Mouse (Mus musculus): ENCODE measurements around the gene Nphp4.
A peak's percentile ranks its signal among the peaks of the same experiment; 100 is the strongest.

Nphp4 gene

DNA sequence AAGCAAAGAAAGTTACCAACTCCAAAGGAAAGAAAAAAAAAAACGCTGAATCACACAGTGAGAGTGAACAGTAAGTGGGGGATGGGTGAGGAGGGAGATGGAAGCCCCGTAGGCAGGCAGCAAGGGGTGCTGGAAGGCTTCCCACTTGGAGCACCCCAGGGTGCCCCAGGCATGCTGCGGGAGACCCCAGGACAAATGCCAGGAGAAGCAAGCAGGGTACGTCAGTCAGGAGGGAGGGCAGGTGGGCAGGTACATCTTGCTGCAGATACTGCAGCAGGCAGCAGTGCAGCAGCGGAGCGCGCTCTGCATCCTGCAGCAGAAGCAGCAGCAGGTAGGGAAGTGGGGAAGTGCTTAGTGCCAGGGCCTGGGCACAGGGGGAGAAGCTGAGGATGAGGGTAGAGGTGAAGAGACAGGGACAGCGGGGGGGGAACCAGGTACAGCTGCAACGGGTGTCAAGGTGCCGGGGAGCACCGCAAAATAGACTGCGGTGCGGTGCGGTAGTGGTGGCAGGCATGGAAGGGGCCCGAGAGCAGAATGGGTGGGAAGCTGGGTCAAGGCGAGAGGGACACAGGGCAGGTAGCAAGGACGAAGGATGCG lies at the start of gene Nphp4:
Gene Nphp4, plus strand, starts transcription at position 280 of the 597 bp plus-strand sequence.
- DNase-seq (ENCODE audit: low spot score), result peak; percentile 7

DNA sequence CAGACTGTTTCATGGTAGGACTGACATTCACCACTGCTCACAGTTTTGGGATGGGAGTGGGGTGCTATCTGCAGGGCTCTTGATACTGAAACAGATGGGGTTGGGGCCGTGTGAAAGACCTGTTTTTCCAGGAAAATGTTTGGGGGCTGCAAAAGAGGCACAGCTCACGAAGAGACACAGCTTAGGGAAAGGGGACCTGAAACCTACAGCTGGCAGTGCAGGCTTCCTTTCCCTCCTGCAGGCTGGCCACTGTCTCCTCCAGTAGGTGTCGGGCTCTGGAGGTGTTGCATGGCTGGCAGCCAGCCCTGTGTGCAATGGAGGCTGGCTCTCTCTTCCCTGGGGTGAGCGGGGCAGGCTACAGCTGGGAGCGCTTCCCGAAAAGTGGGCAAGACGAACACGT lies 48.2 kb upstream of the Nphp4 start:
- DNase-seq (ENCODE audit: low spot score), result no peak

DNA sequence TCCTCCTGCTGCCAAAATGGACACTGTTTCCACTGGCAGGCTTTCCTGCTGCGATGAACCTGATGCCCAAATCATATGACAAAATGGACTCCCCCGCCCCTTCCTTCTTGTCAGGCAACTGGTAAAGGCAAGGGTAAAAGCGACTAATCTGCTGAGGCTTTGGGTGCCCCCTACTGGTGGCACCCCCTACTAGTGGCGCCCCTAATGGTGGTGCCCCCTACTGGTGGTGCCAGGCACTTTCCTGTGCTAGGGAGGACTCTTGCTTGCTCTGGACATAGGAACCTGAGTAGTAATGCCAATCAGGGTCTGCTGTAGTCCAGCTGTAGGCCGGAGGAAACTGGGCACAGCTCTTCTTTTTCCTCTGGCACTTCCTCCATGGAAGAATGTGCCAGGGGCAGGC lies 44.2 kb upstream of the Nphp4 start:
- DNase-seq (ENCODE audit: low spot score), result peak; percentile 51

GRCm38 (mm10) chr4:152434836-152435235 lies 41.7 kb upstream of the Nphp4 start:
- DNase-seq (ENCODE audit: low spot score), result peak; percentile 56

- peak; percentile 52 for DNase-seq (ENCODE audit: low spot score)
These were observed 41.3 kb upstream of the Nphp4 start for GRCm38 (mm10) chr4:152435255-152435654.

GRCm38 (mm10) chr4:152440882-152441281 lies 35.6 kb upstream of the Nphp4 start:
- DNase-seq (ENCODE audit: low spot score), result no peak

- no peak for DNase-seq (ENCODE audit: low spot score)
These were observed 35.0 kb upstream of the Nphp4 start for GRCm38 (mm10) chr4:152441536-152441935.

GRCm38 (mm10) chr4:152446178-152446577 lies 30.3 kb upstream of the Nphp4 start:
- DNase-seq (ENCODE audit: low spot score), result peak; percentile 71

- DNase-seq (ENCODE audit: low spot score), result no peak
These were observed 28.5 kb upstream of the Nphp4 start for GRCm38 (mm10) chr4:152447731-152448665.

DNA sequence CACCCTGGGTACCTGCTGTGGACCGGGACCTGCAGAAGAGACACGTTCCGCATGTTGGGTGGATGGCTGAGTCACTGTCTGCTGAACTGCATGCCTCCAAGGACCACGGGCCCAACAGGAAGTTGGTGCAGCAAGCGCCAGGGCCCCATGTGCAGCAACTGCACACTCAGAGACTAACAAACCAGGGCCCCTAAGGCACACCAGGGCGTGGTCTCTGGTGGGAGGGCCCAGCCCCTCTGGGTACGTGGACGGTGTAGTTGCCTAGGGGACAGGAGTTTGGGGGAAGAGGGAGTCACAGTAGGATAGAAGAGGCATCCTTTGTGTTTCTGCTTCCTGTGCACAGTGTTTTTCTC lies 27.9 kb upstream of the Nphp4 start:
- DNase-seq (ENCODE audit: low spot score), result peak; percentile 83

DNA sequence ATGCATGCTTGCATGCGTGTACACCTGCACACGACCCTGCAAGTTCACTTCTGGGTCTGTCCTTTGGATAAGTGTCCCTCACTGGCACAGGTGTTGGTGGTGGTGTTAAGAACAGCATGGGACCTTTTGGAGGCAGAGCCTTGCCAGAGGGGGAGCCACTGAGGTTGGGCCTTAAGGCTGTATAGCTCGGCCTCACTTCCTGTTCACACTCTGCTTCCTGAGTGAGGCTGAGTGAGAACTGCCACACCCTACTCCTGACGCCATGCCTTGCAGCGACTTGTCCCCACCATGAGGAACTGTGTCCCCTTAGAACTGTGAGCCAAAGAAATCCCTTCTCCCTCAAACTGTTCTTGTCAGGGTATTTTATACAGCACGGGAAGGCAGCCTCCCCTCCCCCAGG lies 25.1 kb upstream of the Nphp4 start:
- peak; percentile 61 for DNase-seq (ENCODE audit: low spot score)

GRCm38 (mm10) chr4:152453079-152453478 lies 23.4 kb upstream of the Nphp4 start:
- no peak for DNase-seq (ENCODE audit: low spot score)

GRCm38 (mm10) chr4:152454153-152454552 lies 22.4 kb upstream of the Nphp4 start:
- DNase-seq (ENCODE audit: low spot score), result no peak

- no peak for DNase-seq (ENCODE audit: low spot score)
These were observed 19.9 kb upstream of the Nphp4 start for GRCm38 (mm10) chr4:152456609-152457008.

GRCm38 (mm10) chr4:152457673-152458072 lies 18.8 kb upstream of the Nphp4 start:
- DNase-seq (ENCODE audit: low spot score), result no peak

DNA sequence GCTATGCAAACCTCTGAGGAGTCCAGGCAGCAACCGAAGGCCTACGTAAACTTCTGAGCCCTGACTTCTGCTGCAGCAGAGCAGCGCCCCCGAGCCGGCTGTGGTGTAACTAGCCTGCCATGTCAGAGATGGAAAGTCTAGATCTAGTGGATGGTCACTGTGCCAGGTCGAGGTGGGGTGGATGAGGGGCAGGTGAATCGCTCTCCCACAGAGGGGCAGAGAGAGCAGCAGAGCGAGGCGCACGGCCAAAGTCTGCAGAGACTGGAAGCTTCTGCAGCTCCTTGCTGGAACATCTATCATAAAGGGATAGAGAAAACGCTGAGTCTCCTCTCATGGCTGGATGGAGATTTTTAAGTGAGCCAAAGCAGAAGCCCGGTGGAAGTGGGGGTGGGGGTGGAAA lies 14.0 kb upstream of the Nphp4 start:
- no peak for DNase-seq (ENCODE audit: low spot score)

- no peak for DNase-seq (ENCODE audit: low spot score)
These were observed 13.4 kb upstream of the Nphp4 start for GRCm38 (mm10) chr4:152463147-152463546.

DNA sequence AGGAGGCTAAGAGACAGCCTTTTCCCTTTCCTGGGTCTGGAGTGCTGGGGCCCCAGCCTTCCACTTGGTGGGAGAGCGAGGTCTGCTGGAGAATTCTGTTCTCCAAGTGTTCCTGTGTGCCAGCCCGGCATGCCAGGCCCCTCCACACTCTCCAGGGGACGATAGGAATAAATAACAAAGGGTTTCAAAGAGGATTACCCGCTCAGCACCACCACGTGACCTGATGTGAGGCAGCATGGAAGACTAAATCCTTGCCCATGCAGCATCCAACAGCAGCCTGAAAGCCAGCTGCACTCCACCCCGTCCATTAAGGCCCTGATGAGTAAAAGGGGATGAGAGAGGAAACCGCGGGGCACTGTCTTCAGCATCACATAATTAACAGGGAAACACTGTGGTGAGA lies 11.4 kb upstream of the Nphp4 start:
- no peak for DNase-seq (ENCODE audit: low spot score)

GRCm38 (mm10) chr4:152466601-152467000 lies 9.9 kb upstream of the Nphp4 start:
- no peak for DNase-seq (ENCODE audit: low spot score)

- DNase-seq (ENCODE audit: low spot score), result no peak
These were observed 8.6 kb upstream of the Nphp4 start for GRCm38 (mm10) chr4:152467951-152468350.

- no peak for DNase-seq (ENCODE audit: low spot score)
These were observed 565 bp upstream of the Nphp4 start for GRCm38 (mm10) chr4:152475941-152476340.

- no peak for DNase-seq (ENCODE audit: low spot score)
These were observed 580 bp downstream of the Nphp4 start for GRCm38 (mm10) chr4:152477106-152477465.

GRCm38 (mm10) chr4:152477466-152478223 lies 1.1 kb downstream of the Nphp4 start, which contains the start of gene Kcnab2:
Gene Kcnab2, minus strand, starts transcription at chr4:152477871.
- DNase-seq (ENCODE audit: low spot score), result peak; percentile 99
